Mouse (Mus musculus) v-Abl transformed pro-B cells (cell line): ENCODE measurements around the gene Acvr1b.

Experiments used
- in situ Hi-C, 2 experiments: fragments of 400-800 bp; cut with MboI; formaldehyde crosslinking; loops; one replicate each; pipeline ENCODE4 v1.15.1; 2025; ENCODE audit not compliant: unreplicated experiment in 2 of 2

Gene Acvr1b

GRCm38 (mm10) chr15:101145424-101146099 lies 28.3 kb upstream of the Acvr1b start:
- in situ Hi-C loops = loop anchor here (5.0 to 10.0 kb wide), 2 partner anchors 47 to 49 kb away; no protein-coding TSS in a partner anchor

GRCm38 (mm10) chr15:101146100-101146965 lies 27.5 kb upstream of the Acvr1b start:
- in situ Hi-C loops = loop anchor here (5.0 to 10.0 kb wide), 2 partner anchors 46 to 48 kb away; no protein-coding TSS in a partner anchor

GRCm38 (mm10) chr15:101147115-101147909 lies 26.6 kb upstream of the Acvr1b start:
- in situ Hi-C loops = loop anchor here (5.0 to 10.0 kb wide), 2 partner anchors 45 to 47 kb away; no protein-coding TSS in a partner anchor

GRCm38 (mm10) chr15:101147910-101148273 lies 26.0 kb upstream of the Acvr1b start:
- in situ Hi-C loops = loop anchor here (5.0 to 10.0 kb wide), 2 partner anchors 44 to 47 kb away; no protein-coding TSS in a partner anchor

DNA sequence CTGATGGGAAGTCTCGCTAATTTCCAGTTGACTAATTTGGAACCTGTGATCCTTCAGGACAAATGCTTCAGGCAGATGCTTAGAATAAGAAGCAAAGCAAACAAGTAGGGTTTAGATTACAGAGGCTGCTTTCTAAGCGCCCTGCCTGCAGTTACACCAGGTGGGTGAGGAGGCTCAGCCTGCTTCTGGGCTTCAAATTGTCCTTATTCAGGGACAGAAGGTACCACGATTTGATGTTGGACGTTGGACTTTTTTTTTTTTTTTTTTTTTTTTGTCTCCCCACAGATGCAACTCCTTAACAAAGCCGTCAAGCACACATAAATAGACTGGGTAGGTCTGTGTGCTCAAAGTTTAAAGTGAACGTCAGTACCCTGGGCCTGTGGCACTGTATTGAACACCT lies 25.3 kb upstream of the Acvr1b start:
- in situ Hi-C loops = loop anchor here (5.0 to 10.0 kb wide), 2 partner anchors 44 to 46 kb away; no protein-coding TSS in a partner anchor

DNA sequence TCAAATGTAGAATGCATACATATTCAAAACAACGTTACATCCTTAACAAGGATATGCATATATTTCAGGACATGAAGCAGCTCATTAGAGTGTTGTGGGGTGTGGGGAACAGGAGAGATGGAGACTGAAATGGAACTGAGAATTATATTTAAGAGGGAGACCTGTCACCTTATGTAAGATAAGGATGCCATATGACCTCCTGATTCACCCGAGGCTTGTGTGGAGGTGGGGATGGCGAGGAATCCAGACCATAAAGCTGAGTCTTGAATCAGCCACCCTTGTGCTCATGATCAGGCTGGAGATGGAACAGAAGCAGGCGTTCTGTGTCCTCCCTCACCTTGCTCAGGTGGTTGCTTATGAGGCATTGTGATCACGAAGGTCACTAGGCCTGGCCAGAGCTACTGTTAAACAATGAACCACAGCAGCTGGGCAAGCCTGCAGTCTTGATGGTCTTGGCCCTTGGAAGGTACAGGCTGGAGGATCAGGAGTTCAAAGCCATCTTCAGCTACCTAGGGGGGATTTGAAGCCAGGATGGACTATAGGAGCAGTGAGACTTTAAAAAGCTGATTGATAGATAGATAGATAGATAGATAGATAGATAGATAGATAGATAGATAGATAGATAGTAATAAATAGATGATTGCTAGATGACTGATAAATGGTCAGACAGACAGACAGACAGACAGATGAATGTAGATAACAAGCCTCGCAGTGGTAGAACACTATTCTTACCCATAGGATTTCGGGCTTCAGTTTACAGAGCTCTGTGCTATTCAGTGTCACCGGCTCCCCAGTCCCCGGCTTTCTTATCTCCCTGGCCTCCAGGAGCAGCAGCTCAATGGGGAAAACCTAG lies 22.2 kb upstream of the Acvr1b start:
- in situ Hi-C loops = no loop called here

- in situ Hi-C loops = no loop called here
Observed at GRCm38 (mm10) chr15:101154700-101155616, 18.9 kb upstream of the Acvr1b start.

- in situ Hi-C loops = no loop called here
Observed at GRCm38 (mm10) chr15:101160128-101160527, 13.7 kb upstream of the Acvr1b start.

DNA sequence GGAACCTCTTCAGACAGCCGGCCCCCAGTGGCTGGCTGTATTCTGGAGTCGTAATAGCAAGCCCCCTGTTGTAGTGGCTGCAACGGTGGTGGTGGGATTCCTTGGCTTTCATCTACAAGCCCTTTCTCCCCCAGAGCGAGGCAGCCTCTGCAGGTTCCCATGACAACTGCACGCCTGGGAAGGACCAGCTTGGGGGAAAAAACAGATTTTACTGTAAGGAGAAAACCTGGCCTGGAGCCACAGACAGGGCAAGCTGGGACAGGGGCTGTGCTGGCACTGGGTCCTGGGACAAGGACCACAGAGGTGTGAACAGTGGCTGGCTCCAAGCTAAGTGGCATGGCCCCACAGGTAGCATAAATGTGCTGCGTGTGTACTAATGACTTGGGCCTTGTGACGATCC lies 13.3 kb upstream of the Acvr1b start:
- in situ Hi-C loops = no loop called here

GRCm38 (mm10) chr15:101161534-101161933 lies 12.3 kb upstream of the Acvr1b start:
- in situ Hi-C loops = no loop called here

DNA sequence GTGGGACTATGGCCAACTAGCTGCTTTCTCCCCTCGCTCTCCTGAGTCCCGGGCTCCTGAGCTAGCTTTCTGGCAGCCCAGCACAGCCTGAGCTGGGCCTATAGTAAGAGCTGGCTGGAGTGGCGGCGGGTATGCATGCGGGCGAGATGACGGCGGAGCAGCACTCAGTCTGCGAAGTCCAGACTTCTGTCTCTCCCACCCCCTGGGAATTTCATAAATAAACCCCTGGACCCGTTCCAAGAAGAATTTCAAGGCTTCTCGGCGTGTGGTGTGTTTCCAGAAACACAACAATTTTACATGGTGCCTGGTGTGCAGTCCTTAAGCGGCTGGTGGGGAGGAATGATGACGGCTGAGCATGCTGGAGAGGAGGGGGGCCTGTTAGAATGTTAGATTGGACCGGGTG lies 10.8 kb upstream of the Acvr1b start:
- in situ Hi-C loops = no loop called here

DNA sequence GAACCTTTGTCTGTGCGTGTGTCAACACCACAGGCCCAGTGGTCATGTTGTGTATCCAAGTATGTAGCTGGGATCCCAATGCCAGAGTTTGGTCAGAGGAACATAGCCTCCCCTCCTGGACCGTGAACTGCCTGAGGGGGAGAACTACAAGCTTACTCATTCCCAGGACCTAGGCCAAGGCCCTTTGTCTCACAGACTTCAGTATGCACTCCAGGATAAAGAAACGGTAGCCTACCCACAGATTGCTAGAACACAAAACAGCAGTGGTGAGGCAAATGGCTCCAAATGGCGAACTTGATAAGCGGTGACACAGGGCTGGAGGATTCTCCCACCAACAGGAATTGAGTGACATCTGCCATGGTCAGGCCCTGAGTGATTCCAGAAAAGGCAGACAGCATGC lies 10.0 kb upstream of the Acvr1b start:
- in situ Hi-C loops = no loop called here

- in situ Hi-C loops = no loop called here
Observed at GRCm38 (mm10) chr15:101164291-101164690, 9.6 kb upstream of the Acvr1b start.

DNA sequence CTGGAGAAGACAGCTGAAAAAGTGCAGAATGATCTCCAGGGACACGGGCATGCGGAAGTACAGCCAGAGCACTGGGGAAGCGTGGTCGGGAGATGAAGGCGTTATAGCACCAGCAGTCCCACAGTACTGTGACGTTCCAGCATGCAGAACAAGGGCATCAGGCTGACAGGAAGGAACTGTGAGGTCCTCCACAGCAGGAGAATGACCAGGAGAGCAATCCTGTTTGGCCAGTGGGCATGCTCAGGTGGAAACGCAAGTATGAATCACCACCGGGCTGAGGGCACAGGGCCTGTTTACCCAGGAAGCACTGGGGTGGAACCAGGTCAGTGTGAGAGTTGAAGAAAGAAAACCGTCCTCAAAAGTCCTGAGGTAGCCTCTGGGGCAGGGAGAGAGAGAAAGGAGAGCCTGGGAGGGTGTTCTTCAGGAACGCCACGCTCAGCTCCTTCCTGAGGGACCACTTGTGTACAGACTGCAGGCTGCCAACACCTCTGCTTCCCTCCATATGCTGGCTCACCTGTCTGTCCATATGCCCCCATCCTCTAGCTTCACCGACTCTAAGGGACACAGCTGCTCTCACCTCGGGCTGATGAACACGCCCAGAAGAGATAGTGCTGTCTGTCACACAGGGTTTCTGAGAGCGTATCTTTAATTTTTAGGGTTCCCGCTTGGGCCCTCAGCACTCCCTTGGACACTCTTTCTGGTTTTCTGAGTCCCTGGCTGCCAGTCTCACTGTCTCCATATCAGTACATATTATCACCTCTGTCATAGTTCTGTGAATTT lies 8.0 kb upstream of the Acvr1b start:
- in situ Hi-C loops = no loop called here

- in situ Hi-C loops = no loop called here
Observed at GRCm38 (mm10) chr15:101167553-101167952, 6.3 kb upstream of the Acvr1b start.

- in situ Hi-C loops = no loop called here
Observed at GRCm38 (mm10) chr15:101169910-101170309, 4.0 kb upstream of the Acvr1b start.

- in situ Hi-C loops = no loop called here
Observed at GRCm38 (mm10) chr15:101170413-101170980, 3.4 kb upstream of the Acvr1b start.

- in situ Hi-C loops = no loop called here
Observed at GRCm38 (mm10) chr15:101171272-101171671, 2.6 kb upstream of the Acvr1b start.
